Mouse (Mus musculus) bone marrow, adult 2 months (tissue): ENCODE measurements around the gene Gps2.

Source experiments
- CTCF ChIP-seq: fragments of 200-500 bp; IDR thresholded peaks from 2 replicates; pipeline ENCODE4 v1.5.1; 2011; ENCODE audit warnings: low read length, control low read depth; ENCODE audit not compliant: control insufficient read depth, insufficient read depth
- POLR2A ChIP-seq: fragments of 200-500 bp; IDR thresholded peaks from 2 replicates; pipeline ENCODE4 v1.6.1; 2011; ENCODE audit warnings: low read depth, mild to moderate bottlenecking, control low read depth, low read length, borderline replicate concordance; ENCODE audit not compliant: control insufficient read depth

DNA sequence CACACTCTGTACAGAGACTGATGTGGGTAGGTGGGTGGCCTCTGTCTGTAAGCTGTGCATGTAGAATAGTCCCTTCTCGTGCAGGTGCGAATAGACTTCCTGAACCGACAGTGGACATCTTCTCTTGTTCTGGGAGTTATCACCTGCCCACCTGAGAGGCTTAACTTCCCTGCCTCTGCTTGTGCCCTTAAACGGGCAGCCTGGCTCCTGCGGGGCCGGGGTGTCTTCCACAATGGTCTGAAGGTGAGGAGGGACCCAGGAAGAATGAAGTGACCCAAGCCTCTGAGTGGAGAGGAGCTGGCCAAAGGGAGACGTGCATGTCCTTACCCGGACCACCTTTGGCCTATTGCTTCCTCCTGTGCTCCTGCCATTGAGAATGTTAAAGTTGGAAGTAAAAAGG lies 3.5 kb upstream of the Gps2 start:
- TF ChIP-seq CTCF (no peak), POLR2A (no peak)
